Mouse (Mus musculus) bone marrow macrophage, adult 2 months (primary cell): ENCODE measurements at regions not wholly inside any gene's neighbourhood (a gene's known extent, or its start where the extent isn't known, plus 50 kb on each side); places are given as distances from the start of the nearest gene placed in this dataset.
"Not testable (repeated sequence)": the region's sequence is repeated elsewhere in the genome, so short reads cannot be mapped to it uniquely, and the experiment has no call there.

Experiments used
- CTCF ChIP-seq: IDR thresholded peaks from 2 replicates; pipeline ENCODE4 v1.5.1; 2012; ENCODE audit warnings: low read depth, mild to moderate bottlenecking, low read length, moderate library complexity
- POLR2A ChIP-seq: IDR thresholded peaks from 2 replicates; pipeline ENCODE4 v1.6.1; 2012; ENCODE audit warnings: mild to moderate bottlenecking, low read depth, low read length, borderline replicate concordance

DNA sequence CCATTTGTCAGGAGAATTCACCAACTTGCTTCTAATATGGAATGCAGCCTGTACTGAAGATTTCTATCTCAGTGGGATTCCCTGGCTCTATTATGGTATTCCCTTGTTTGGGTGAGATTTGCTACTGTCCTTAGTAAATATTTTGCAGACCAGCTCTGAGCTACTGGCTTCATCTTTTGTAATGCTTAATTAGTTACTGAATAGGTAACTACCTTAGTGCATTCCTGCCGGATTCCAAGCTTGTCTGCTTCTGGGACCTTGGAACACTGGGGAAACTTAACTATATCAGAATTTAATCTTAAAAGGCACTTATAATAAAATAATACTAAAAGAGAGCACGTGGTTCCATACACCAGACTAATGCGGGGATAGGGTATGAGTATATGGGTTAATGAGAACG is 257.4 kb downstream of the Antxr2 start:
- not testable (repeated sequence) for TF ChIP-seq POLR2A, CTCF
